Mouse (Mus musculus) c-Kit-positive CD71-positive TER-119-positive erythroid progenitor cells, embryonic 14.5 days (primary cell): ENCODE results near the gene Hmga1.

Source experiments
- DNase-seq: peaks from one replicate; pipeline ENCODE4 v3.0.0-alpha.2; 2013; ENCODE audit warnings: low spot score

Hmga1 gene

GRCm38 (mm10) chr17:27591826-27592564 lies 35.7 kb downstream of the Hmga1 start:
- no peak for DNase-seq

DNA sequence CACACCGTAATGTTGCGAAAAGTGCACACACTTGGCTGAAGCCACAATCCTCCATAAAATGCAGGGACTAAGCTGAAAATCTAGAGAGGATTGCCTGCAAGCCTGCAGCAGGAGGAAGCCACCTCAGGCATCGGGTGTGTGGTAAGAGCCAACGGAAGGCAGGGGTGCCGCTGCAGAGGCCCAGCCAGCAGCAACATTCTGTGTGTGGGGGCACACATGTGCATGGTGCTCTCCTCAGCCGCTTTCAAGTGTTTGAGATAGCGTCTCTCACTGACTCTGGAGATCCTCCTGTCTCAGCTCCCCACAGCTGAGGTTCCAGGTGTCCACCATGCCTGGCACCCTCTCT lies 36.2 kb downstream of the Hmga1 start:
- DNase-seq, result no peak

- no peak for DNase-seq
Observed at GRCm38 (mm10) chr17:27595659-27596375, 39.5 kb downstream of the Hmga1 start.

GRCm38 (mm10) chr17:27596376-27597190 lies 40.3 kb downstream of the Hmga1 start:
- DNase-seq, result no peak

- DNase-seq, result no peak
Observed at GRCm38 (mm10) chr17:27600286-27600685, 44.0 kb downstream of the Hmga1 start.

DNA sequence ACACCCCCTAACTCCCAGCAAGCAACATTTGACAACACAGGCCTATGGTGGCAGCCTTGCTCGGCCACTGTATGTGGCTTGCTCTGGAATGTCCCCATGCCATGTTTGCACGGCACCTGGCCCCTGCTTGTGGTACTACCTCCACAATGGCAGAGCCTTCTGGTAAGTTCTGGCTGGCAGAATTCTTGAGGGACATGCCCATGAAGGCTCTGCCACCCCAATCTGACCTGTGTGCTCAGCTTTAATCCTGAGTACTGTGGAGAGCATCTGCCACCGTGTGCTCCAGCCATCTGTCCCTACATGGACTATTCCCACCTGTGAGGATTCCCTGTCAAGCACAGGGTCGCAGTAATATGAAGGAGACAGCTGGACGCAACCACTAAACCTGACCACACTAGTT lies 44.6 kb downstream of the Hmga1 start:
- no peak for DNase-seq

- no peak for DNase-seq
Observed at GRCm38 (mm10) chr17:27603036-27603435, 46.7 kb downstream of the Hmga1 start.

DNA sequence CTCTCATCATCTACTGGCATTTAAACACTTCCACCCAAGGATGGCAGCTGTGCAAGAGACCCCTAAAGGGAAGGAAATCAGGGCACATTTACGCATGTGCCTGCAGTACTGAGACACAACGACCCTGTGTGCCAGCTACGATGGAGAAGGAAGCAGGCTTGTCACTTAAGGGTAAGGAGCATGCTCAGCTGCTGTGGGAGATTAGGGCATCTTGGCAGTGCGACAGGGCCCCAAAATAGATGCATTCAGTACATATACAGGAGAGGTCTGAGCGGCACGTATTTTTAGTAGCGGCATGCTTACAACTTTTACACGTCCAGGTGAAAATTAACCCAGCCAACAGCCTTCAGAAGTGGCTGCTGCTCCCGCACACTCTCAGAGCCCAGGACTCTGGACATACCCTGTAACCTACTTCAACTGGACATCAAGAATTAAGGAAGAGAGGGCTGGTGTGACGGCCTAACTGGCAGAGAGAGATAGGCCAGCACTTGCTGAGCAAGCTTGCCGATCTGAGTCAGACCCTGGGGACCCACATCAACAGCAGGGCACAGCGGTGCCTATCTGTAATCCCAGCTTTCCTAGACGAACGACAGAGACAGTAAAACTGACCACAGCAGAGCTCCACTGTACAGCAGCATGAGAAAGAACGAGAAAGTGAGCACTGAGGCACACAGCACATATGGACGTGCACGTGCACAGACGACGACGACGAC lies 47.4 kb downstream of the Hmga1 start:
- no peak for DNase-seq

- no peak for DNase-seq
Observed at GRCm38 (mm10) chr17:27609576-27609975, 53.3 kb downstream of the Hmga1 start.

GRCm38 (mm10) chr17:27610679-27611518 lies 54.6 kb downstream of the Hmga1 start:
- DNase-seq, result no peak

GRCm38 (mm10) chr17:27611519-27611884 lies 55.2 kb downstream of the Hmga1 start:
- DNase-seq, result no peak

GRCm38 (mm10) chr17:27611994-27612393 lies 55.7 kb downstream of the Hmga1 start:
- DNase-seq, result no peak

GRCm38 (mm10) chr17:27613016-27613415 lies 56.7 kb downstream of the Hmga1 start:
- no peak for DNase-seq
